Mouse (Mus musculus) spleen, adult 12 weeks (tissue): Measurements from ENCODE around the gene Ppp2r1b.
"Not testable (repeated sequence)": the region's sequence is repeated elsewhere in the genome, so short reads cannot be mapped to it uniquely, and the experiment has no call there.

Experiments
- DNase-seq: peaks from one replicate; pipeline ENCODE4 v3.0.0; 2022; ENCODE audit warnings: low spot score

Gene Ppp2r1b

DNA sequence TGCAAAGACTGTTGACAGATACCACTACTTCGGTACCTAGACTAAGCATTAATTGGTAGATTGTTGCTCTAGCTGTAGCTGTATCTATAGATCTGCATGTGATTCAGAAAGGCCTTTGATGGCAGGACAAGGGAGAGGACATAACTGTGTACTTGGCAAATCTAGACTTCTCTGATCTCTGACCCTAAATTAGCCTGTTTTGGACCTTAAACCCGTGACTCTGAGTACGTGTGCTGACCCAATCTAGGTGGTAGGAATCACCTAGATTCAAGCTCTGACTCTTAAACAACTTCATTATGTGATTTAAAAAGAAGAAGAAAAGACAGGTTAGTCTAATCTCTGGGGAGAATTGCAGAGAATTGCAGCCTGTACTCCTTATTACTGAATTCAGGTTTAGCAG is at the start of gene Ppp2r1b:
Gene Ppp2r1b, plus strand, starts transcription at position 221 of the 400 bp plus-strand sequence.
- no peak for DNase-seq

DNA sequence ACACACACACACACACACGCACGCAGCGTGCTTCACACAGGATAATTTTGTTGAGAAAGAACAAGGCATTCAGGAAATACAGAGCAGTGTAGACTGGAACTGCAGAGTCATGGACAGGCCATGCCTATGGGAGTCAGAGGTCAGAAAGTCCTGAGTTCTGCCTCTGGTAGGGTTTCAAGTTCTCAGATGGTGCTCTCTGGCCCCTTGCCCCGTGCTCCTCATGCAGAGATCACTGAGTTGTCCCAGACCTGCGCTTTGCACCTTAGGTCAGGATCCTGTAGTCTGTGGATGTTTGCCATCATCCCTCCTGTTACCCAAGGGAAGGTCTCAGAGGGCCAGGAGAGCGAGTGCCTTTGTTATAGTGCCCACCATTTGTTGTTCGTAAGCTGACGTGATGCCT is 48.3 kb upstream of the Ppp2r1b start:
- no peak for DNase-seq

DNA sequence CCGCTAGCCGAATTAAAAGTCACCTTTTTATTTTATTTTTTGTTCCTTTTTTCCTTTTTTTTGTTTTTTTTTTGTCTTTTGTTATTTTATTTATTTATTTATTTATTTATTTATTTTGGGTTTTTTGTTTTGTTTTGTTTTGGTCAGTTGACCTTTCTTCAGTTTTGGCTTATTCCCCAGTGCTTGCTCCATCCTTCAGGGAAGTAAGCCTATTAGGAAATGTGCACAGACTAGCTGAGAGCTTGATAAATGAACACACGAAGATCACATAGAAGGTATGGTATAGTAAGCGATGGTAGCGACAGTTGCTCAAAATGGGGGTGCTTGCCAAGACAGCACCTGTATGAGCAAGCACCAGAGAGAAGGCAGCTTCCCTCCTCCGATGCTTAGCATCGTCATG is 47.5 kb upstream of the Ppp2r1b start:
- DNase-seq = no peak

DNA sequence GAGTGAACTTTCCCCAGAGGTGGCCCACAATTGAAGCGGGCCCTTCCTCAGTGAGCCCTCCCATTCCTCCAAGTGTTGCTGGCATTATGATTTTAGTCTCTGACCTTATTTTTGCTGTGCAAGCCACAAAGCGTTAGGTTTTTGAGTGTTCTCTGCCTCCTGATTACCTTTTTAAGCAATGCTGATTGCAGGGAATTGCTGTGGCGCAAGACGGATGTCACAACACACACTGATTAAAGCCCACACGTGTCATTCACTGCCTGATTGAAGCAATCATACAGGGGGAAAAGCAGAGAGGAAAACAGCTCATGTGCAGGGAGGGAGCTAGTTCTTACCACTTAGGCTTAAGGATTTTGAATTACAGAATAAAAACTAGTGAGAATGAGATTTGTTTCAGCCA is 46.7 kb upstream of the Ppp2r1b start:
- no peak for DNase-seq

DNA sequence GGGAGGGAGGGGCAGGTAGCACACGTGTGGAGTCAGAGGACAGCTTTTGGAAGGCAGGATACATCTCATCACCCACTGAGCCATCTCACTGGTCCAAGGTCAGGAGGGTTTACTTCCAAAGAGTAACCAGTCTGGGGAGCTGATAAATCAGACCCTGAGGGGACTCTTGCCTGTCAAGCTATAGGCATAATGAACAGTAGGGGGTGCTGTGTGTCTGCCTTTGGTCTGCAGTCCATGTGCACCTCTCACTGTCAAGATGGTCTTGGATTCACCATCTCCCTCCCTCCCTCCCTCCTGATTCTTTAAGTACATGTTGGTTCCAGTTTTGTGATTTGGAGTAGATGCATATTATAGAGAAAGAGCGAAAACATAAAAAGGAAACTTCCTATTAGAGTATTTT is 44.1 kb upstream of the Ppp2r1b start:
- peak; percentile 40 for DNase-seq

DNA sequence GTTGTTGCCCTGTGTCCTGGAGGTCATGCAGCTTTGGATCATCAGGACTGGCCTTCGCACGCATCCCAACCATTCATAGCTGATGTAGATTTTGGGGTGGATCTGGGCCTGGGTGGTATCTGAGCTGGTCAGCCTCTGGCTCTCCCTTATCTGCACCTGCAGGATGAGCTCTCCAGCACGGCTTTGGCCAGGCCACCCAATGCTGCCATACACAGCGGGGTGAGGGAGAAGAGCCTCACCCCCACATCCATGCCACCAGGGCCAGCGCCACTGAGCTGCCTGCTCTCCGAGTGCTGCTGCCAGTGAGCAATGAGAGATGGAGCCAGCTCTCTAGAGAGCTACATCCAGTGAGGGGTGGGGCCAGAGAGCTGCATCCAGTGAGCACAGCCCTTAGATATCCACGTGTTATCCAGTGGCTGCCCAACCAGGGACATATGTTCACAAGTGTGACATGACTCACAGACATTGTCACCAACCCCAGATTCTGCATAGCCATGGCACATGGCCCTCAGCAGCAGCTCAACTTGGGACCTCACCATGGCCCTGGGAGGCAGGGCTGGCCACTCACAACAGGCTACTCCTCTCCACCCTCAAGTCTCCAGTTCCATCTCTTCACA is 41.9 kb upstream of the Ppp2r1b start:
- DNase-seq = peak; percentile 75

DNA sequence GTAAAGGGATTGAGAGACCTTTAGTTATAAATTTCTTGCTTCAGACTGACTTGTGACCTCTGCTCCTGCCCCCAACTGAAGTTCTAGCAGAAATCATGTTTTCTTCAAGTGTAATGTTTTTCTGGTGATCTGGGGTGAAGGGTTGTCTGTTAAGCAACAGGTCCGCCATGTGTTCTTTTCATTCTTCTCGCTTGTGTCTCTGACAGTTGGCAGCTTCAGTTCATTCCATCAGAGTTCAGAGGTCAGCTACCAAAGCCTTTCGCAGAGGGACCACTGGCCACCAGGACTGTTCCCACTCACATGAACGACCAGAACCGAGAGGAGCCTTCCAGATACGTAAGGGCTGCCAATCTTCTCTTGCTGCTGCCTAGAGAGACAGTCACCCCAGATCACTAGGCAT is 36.6 kb upstream of the Ppp2r1b start:
- DNase-seq = no peak

GRCm38 (mm10) chr9:50809146-50809545 is 36.0 kb upstream of the Ppp2r1b start:
- DNase-seq = no peak

DNA sequence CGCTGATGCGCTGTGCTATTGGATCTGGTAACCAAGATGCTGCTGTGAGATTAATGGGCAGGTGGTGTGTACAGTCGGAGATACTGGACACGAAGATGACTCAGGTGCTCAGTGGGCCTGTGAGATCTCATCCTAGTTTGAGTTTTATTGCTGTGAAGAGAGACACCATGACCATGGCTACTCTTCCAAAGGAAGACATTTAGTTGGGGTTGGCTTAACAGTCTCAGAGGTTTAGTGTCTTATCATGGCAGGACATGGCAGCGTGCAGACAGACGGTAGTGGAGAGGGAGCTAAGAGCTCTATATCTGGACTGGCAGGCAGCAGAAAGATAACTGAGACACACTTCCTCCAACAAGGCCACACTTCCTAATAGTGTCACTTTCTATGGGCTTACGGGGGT is 33.9 kb upstream of the Ppp2r1b start:
- peak; percentile 35 for DNase-seq

DNA sequence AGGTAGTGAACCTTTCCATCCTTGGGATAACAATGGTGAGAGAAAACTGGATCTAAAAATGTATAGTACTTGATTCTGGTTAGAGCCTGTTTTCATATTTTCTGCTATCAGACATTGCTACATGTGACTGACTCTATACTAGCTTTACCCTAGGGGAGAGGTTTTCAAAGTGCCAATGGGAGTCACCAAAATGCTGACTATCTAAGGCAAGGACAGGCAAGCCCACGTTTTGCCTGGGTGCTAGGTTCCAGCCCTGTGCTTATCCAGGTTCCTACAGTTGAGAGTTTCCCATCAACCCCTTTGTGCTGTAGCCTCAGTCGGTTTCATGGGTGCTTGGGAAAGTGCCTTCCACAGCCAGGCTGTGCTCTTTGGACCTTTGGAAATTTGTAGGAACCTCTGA is 33.4 kb upstream of the Ppp2r1b start:
- no peak for DNase-seq

GRCm38 (mm10) chr9:50813796-50814195 is 31.3 kb upstream of the Ppp2r1b start:
- DNase-seq = peak; percentile 23

GRCm38 (mm10) chr9:50815666-50816065 is 29.4 kb upstream of the Ppp2r1b start:
- DNase-seq = no peak

GRCm38 (mm10) chr9:50816512-50816911 is 28.6 kb upstream of the Ppp2r1b start:
- peak; percentile 59 for DNase-seq

DNA sequence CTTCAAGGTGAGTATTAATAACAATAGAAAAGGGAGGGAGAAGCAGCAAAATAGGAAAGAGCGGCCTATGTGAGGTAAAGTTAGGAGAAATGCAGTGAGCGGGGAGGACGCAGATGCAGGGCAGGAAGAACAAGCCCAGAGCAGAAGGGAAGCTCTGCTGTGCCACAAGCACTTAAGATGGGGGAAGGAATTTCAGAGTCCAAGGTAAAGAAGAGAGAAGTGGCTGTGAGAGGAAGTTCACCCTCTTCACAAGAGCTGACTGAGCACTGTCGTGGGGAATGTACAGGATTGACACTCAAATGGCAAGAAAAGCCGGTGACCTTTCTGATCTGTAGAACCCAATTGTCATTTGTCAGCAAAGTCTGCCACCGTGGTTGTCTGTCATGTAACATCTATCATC is 27.1 kb upstream of the Ppp2r1b start:
- DNase-seq = no peak

DNA sequence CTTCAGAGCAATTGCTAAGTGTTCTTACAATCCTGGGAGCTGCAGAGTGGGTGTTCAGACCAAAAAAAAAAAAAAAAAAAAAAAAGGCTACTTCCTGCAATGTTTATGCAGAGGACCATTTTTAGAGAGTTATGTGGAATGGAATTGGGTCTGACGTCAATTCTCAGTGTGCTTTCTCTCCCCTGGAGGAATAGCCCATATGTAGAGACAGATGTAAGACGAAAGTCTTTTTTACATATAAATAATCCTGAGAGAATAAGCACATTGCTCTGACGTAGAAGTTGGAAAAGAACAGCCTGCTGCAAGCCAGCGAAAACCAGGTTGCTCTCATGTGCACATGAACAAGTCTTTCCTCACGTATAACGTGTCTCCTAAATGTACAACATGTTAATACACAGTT is 25.4 kb upstream of the Ppp2r1b start:
- DNase-seq = no peak

DNA sequence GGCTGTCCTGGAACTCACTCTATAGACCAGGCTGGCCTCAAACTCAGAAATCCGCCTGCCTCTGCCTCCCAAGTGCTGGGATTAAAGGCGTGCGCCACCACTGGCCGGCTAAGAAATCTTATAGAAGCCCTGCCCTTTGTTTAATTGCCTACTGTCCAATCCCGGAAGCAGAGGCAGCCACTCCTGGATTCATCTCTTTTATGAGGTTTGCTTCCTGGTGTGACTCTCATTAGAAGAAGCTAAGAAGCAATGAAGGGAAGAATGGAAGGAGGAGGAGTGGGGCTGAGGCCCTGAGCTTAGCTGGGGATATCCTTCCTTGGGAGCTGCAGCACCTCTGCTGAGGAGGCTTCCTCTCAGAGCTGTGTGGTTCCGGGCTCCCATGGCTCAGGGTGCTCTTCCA is 23.4 kb upstream of the Ppp2r1b start:
- DNase-seq = no peak

DNA sequence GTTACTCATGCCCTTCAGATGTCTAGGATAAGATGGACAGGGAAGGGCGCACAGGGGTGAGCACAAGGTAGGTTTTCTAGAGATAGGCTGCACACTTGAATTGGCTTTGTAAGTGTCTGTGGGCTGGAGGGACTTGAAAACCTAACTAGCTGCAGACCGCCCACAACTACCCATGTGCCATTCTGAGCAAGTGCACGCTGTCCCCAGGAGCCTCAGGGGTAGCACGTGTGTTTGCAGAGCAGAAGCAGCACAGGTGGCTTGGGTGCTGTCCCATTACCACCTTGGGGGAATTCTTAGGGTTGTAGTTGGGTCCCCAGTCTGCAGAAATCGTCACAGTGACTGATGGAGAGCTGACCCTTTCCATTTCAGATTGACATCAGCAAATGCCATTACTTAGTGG is 22.9 kb upstream of the Ppp2r1b start:
- DNase-seq = no peak

- DNase-seq = peak; percentile 40
Observed at GRCm38 (mm10) chr9:50823779-50824453, 21.2 kb upstream of the Ppp2r1b start.

- no peak for DNase-seq
Observed at GRCm38 (mm10) chr9:50831514-50831913, 13.6 kb upstream of the Ppp2r1b start.

DNA sequence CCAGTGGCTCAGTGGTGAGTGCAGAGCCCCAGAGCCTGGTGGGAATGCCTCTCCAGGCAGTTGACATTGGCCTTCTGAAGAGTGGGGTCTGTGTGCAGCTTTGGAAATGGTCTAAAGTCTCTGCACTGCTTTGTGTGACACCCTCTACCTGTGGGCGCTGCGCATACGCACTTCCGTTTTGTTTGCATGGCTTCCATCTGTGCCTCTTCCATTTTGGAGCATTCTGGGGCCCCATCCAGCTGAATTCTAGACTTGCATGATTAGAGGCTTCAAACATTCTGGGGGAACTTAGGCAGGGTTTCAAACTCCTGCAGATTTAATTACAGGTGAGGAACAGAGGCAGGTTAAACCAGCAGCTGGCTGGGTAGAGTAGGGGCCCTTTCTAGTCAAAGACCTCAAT is 12.9 kb upstream of the Ppp2r1b start:
- DNase-seq = no peak

DNA sequence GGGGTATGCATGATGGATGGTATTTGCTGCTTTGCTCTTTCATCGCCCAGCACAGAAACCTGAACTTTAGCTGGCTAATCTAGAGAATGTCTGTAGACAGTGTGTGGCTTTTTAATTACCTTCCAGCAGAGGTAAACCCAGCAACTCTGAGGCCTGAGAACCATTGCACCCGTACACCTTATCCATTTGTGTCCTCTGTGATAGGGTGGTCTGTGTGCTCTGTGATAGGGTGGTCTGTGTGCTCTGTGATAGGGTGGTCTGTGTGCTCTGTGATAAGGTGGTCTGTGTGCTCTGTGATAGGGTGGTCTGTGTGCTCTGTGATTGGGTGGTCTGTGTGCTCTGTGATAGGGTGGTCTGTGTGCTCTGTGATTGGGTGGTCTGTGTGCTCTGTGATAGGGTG is 12.5 kb upstream of the Ppp2r1b start:
- not testable (repeated sequence) for DNase-seq

DNA sequence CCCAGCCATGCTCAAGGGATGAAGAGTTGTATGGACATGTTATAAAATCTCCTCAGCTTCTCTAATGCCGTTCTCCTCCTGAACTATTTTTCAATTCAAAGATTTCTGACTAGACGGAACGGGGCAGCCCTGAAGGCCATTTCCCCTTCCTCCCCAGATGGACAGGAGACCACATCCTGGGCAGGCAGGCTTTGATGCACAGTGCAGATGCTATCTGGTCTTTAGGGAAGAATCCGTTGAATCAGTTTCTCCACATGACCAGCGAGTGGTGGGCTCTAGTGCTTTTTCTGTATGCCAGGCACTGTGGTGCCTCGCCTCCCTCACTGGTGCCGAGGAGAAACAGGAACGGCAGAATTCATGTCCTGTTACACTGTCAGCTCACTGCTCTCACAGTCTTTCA is 11.3 kb upstream of the Ppp2r1b start:
- no peak for DNase-seq

DNA sequence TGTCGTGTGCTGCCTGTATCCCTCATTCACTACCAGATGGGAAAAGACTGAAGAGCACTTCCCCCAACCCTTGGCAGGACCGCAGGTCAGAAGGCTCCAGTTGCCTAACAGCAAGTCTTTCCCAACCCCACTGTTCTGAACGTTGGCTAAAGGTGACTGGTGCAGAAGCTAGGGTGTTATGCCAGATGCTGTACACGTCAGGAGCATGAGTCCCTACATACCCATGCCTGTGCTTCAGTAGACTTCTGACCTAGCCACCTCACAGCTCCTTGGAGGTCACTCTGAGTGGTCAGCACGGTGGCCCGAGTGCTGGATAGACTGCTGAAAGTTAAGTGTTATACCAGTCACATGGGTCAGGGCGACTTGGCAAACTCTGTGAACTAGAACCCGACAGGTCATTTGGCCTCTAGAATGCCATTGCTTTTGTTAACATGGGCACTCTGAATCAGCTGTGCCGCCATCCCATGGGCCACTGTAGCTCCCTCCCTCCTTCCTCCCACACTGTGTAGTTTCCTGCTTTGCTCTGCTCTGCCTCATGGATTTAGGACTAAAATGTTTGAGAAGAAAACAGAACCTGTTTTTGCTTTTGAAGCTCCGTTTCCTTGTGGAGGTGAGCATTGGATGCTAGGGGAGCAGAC is 9.9 kb upstream of the Ppp2r1b start:
- no peak for DNase-seq

DNA sequence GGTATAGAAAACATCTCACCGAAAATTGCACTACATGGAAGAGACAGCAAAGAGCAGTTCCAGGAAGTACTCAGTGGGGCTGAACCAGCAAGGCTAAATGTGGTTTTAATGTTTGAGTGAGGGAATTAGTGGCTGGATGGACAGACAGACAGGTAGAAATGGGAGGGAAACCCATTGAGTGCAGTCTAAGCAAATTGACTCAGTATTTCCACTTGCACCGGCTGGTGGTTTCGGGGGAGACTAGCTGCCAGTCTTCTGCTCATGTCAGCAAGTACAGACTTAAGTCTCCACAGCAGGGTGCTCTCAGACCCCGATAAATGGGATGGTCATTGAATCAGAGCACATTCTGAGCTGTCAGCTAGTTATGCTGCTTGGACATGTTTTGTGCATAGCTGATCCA is 9.0 kb upstream of the Ppp2r1b start:
- DNase-seq = no peak
